Mouse (Mus musculus): ENCODE measurements at regions not wholly inside any gene's neighbourhood (a gene's known extent, or its start where the extent isn't known, plus 50 kb on each side); places are given as distances from the start of the nearest gene placed in this dataset.
"Not testable (repeated sequence)": the region's sequence is repeated elsewhere in the genome, so short reads cannot be mapped to it uniquely, and the experiment has no call there.

- peak; percentile 22 to 65 for DNase-seq
Measured at GRCm38 (mm10) chr4:101366905-101367679, 52.0 kb upstream of the Ak4 start.

DNA sequence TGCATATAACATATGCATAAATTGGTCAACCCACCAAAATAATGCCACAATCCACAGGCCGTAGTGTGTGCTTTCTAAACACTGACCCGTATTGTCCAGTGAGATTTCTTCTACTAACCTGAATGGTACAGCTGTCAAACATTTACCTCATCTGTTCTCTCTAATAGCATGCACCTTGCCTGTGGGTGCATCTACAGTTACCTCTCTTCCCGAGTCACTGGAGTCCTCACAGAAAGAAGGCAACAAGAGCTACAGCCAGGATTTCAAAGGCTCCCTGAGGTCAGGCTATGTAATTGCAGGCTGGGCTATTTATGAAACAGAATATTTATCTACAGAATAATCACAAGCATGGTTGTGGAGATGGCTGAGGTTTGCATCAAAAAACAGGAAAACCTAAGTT lies 53.8 kb upstream of the Ak4 start:
- DNase-seq: no peak

DNA sequence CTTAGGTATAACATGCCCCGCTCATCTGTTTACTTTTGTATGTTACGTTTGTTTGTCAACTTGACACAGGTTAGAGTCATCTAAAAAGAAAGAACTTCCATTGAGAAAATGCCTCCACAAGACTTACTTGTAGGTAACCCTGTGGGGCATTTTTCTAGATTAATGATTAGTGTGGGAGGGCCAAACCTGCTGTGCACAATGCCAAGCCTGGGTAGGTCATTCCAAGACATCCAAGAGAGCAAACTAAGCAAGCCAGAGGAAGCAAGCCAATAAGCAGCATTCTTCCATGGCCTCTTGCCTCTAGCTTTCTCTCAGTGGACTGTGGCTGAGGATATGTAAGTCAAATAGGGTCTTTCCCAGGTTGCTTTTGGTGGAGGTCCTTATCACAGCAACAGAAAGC lies 54.4 kb upstream of the Ak4 start:
- DNase-seq: no peak

GRCm38 (mm10) chr4:101363231-101363630 lies 55.8 kb upstream of the Ak4 start:
- not testable (repeated sequence) for DNase-seq

- no peak for DNase-seq
Measured at GRCm38 (mm10) chr4:101361779-101362178, 57.3 kb upstream of the Ak4 start.

GRCm38 (mm10) chr4:101360296-101360695 lies 58.8 kb upstream of the Ak4 start:
- no peak for DNase-seq

- DNase-seq: no peak
Measured at GRCm38 (mm10) chr4:101359119-101359518, 60.0 kb upstream of the Ak4 start.

DNA sequence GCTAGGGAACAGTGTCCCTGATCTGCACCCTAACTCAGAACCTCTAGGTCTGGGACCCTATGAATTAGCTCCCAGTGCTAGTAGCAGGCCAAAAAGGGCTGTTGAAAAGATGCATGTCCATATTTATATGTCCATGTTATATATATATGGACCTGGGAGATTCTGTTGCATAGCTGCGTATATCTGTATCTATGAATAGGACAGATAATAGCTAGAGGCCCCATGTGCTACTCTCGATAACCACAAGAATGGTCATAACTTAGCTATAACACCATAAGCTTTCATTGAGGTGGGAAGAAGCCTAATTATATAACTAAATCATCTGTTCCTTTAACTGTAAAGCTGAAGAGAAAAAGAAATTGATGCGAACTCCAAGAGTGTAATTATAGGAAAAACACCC lies 60.6 kb upstream of the Ak4 start:
- no peak for DNase-seq

GRCm38 (mm10) chr4:101357923-101358322 lies 61.2 kb upstream of the Ak4 start:
- no peak for DNase-seq

- DNase-seq: peak; percentile 67 to 78
Measured at GRCm38 (mm10) chr4:101356954-101357891, 61.9 kb upstream of the Ak4 start.

GRCm38 (mm10) chr4:101356093-101356953 lies 62.8 kb upstream of the Ak4 start:
- peak; percentile 92 to 93 for DNase-seq

DNA sequence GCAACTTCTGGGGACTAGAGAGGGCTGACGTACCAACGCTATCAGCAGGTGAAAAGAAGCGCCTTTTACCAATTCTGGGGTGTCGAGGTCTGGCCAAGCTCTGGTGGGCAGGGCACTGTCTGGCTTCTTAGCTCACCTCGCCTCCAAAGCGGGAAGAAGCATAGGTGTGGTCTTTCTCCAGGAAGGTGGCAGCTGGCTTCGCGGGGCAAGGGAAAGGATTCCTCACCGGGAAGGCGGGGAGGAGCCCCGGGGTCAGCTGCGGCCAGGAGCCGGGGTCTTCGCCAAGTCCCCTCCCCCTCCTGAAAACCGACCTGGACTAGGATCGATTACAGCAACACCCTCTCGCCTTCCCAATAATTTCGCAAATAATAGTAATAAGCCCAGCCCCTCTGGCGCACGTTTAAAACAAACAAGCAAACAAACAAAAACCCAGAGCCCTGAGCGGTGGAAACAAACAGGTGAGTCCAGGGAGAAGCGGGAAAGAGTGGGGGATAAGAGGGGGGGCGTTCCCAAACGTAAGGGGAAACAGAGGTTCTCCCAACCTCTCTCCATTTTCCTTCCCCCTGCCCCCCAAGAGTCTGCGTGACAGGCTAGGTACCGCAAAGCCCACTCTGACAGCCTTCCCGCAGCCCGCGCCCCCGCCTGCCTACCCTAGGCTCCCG lies 63.5 kb upstream of the Ak4 start:
- DNase-seq: peak; percentile 50 to 61

- DNase-seq: peak; percentile 56 to 59
Measured at GRCm38 (mm10) chr4:101354951-101355350, 64.1 kb upstream of the Ak4 start.

DNA sequence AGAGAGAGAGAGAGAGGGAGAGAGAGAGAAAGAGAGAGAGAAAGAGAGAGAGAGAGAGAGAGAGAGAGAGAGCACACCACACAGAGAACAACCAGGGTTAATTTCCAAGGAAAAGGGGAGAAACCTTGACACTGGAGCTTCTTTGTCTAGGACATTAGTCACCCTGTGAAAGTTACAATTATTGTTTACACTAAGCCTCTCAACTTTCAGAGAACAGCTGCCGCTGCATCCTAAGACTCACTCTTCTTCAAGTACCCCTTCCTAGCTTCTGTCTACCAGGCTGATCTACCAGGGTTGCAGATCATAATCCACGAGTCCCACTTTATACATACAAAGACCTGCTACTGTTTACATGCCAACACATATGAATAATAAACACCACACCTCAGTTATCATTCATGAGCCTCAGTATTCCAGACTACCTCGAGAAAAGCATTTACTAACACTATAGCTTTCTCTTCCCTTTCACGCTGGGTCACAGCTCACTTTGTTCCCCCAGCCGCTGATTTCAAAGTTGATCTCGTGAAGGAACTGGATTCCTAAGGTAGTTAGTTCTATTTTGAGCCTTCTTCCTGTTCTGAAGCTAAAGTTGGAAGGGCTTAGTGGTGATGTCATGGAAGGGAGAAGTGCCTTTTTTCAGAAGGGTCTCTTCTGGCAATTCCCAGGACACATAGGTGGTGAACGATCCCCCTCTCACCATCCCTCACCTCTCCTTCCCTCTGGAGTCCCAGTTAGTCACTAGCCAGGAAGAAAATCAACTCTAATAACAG lies 64.8 kb upstream of the Ak4 start:
- no peak for DNase-seq

DNA sequence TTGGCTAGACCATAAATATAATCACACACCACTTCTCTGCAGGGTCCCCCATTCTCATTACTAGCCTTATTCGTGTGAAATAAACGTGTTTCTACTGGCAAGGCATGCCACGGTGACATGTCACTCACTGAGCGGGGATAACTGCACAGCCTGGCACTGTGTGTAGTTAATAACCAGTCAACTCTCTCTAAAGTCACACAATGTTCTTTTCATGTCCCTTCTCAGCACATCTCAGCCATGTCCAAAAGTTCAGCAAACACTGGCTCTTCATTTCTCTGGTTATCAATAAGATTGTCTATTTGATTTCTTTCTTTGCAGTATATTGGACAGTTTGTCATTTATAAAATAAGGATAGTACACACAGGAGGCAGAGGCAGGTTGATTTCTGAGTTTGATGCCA lies 66.9 kb upstream of the Ak4 start:
- no peak for DNase-seq

GRCm38 (mm10) chr4:101351716-101352115 lies 67.4 kb upstream of the Ak4 start:
- no peak for DNase-seq

DNA sequence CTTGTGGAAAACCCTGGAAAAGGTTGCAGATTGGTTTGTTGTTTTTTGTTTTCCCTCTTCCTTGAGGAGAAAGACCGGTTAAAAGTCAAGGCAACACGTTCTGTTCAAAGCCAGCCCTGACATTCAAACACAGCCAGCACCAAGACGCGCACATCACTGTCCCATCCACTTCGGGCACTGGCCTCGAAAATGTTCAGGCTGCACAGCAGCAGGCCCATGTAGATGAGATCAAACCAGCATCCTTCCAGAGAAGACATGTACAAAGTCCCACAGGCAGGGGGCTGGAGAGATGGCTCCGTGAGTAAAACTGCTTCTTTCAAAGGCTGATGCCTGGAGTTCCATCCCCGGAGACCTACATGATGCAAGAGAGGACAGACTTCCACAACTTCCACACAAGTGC lies 68.4 kb upstream of the Ak4 start:
- DNase-seq: no peak

DNA sequence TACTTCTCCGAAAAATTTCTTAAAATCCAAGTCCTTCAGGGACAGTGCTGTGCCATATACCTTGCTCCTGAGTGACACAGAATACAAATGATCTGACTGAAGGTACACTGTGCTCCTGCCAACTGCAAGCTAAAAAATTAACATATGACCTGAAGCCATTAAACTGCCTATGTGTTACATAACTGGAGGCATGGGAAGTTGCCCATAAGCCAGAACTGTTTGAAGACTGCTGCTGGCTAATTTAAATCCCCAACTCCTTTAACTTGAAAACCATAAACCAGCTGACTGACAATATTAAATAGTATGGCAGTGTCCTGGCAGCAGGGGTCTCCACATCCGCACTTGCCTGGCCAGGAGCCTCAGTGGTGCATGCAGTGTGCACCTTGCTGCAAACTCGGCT lies 68.9 kb upstream of the Ak4 start:
- no peak for DNase-seq

- peak; percentile 15 to 65 for DNase-seq
Measured at GRCm38 (mm10) chr4:101349413-101349812, 69.7 kb upstream of the Ak4 start.

GRCm38 (mm10) chr4:101347309-101347708 lies 71.8 kb upstream of the Ak4 start:
- DNase-seq: no peak

- no peak for DNase-seq
Measured at GRCm38 (mm10) chr4:101342071-101342762, 76.9 kb upstream of the Ak4 start.

Measured in lung, adult 18-20 months (tissue).